Mouse (Mus musculus) ES-CJ7 (cell line): ENCODE measurements around the gene Hcn3.

ENCODE experiments used
- DNase-seq: peaks from one replicate; pipeline ENCODE4 v3.0.0; 2011; ENCODE audit warnings: low read depth, low spot score

Gene Hcn3

DNA sequence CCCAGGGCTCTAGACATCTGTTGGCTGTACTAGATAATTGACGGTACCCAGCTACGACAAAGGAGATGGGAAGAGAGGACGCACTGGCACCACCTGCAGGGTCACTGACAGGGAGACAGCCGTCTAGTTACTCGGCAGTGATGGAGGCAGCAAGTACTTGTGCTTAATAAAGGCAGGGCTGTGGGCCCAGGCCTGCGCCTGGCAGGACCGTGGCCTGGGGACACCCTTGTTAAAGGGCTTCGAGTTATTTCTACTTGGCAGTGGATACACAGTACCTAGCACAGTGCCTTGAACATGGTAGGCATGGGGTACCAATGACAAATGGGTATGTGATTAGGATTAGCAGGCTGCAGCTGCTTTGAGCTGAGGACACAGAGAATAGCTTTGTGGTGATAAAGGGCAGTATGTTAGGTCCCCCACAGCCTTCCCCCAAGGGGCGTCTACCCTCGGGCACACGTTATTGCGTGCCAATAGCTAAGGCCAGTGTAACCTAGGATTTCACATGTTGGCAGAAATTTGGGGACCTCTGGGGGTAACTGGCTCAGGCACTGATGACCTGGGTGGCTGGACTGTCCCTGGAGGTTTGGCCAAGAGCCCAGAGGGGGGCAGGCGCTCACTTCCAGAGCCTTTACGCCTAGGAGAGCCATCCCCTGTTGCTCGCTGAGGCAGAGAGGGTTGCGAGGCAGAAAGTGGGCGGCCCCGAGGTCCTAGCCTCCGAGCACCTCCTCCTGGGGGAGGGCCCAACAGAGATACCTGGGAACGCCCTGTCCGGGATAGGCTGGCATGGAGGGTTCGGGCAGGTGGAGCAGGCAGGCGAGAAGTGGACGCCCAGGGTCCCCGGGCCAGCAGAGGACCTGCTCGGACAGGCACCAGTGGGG lies 12.7 kb downstream of the Hcn3 start:
- peak; percentile 45 for DNase-seq

DNA sequence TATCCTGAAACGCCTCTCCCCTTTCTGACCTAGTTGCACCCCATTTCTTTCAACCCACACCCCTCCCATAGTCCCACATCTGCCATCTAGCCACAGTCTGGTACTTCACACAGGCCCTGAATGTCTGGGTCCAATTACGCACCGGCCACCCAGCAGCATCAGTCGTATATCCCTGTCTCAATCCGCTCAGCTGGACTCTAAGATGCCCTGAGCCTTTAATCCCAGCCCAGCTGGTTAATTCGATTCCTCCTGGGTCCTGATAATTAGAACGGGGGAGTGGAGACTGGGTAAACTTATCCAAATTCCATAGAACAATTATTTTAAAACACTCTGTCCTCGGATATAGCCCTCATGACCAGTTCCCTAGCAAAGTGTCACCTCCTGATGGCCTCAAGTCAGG lies 14.4 kb downstream of the Hcn3 start:
- DNase-seq, result no peak

- DNase-seq, result no peak
These were observed 15.2 kb downstream of the Hcn3 start for GRCm38 (mm10) chr3:89144821-89145220.

- DNase-seq, result peak; percentile 73
These were observed 23.6 kb downstream of the Hcn3 start for GRCm38 (mm10) chr3:89136365-89136764.

GRCm38 (mm10) chr3:89135958-89136357 lies 24.0 kb downstream of the Hcn3 start, which contains the start of gene Pklr:
Gene Pklr, plus strand, starts transcription at chr3:89136142.
- no peak for DNase-seq

DNA sequence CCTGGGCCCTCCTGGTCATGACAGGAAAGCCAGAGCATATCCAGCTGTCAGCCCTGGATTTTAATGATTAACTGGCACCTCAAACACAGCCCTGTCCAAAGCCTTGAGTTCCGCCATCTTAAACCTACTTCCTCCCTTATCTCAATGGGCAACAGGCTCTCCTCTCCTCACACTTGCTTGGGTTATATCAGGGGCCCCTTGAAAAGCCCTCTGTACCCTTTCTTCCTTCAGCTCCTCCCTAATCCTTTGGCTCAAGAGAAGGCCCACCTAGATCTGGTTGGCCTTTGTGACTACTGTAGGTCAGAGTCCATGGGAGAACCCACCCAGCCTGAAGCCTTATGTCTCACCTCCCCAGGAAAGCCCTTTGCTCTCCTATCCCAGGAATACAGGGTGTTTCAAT lies 26.2 kb downstream of the Hcn3 start:
- DNase-seq, result no peak

DNA sequence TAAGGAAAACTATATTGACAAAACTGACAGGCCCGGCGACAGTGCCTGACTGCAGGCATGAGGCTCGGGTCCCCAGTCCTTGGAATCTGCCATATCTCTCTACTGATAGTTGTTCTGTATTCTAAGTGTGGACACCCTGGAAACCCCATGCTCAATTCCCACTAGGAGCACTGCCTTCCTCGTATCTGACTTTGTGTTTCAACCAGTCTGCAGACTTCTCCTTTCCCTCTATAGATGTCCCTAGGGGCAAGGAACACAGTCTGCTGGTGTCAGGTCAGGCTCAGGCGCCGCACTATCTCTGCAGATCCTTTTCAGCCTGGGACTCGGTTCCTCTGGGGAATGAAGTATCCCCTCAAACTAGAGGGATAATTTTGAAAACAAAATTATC lies 26.9 kb downstream of the Hcn3 start:
- DNase-seq, result no peak

GRCm38 (mm10) chr3:89132285-89133062 lies 27.5 kb downstream of the Hcn3 start:
- DNase-seq, result no peak

DNA sequence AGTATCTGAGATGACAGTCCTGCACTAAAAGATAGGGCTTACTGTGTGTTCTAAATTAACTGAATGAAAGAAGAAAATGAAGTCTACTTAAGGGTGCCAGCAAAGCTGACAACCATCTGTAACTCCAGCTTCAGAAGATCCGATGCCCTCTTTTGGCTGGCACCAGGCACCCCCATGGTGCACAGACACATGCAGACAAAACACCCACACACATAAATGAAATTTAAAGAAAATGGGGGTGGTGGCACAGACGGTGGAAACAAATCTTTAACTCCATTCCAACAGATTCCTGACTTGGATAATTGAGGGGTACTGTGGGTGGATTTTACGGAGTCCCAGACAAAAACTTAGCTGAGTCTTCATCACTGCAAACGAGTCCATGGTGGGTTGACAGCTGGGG lies 28.2 kb downstream of the Hcn3 start:
- DNase-seq, result no peak

DNA sequence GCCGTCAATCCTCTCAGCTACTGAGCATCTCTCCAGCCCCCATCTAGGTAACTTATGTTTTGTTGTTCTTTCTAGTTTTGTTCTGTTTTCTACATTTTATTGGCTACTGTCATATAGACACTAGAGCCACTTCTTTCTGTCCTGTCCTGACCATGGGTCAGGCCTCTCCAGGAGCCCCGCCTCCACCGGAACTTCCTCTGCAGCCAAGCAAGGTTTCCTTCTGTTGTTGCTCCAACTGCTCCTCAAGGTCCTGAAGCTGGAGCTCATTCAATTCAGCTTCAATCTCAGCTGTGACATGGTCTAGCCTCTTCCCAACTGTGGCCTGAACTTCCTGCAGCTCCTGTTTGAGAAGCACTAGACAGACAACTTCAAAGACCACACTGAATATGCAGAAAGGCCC lies 30.1 kb downstream of the Hcn3 start:
- no peak for DNase-seq

DNA sequence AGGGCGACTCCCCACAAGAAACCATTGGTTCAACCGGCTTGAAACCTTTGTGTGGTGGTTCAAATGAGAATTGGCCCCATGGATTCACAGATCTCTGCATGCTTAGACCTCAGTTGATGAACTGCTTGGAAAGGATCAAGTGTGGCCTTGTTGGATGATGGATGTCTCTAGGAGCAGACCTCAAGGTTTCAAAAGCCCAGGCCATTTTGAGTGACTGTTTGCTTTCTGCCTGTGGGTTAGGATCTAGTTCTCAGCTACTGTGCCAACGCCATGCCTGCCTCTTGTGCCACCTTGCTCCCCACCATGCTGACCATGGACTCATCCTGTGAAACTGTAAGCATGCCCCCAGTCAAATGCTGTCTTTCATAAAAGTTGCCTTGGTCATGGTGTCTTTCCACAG lies 34.0 kb downstream of the Hcn3 start:
- DNase-seq, result no peak

DNA sequence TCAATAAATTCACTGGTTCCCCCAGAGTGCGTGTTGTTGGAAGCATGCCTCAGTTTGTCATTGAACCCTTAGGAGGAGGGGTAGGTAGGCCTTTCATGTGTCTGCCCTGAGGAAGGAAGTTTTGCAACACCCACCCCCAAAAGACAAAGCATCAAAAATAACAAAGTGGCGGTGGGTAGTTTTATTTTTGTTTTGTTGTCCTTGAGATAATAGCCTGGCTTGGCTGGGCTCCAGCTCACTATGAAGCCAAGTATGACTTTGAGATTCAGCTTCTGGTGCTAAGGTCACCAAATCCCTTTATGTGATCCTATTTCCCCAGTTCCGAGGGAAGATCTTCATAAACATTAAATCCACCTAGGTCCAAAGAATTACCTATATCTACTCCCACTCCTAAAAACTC lies 35.8 kb downstream of the Hcn3 start:
- no peak for DNase-seq

DNA sequence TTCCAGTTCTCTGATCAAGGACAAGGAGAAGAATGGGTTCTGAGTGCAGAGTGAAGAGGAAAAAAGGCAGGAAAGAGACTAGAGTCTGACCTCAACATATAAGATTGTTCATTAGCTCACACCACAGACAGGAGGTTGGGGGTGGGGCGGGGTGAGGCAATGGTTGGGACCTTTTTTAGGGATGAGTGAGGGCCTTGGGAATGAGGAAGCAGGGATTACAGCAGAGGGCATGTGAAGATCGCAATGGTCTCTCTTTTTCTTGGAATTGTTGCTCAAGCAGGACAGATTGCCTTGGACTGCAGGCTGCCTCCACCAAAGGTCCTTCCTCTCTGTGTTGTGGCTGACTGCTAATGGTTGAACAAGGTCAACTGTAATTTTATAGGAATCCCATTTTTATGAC lies 36.7 kb downstream of the Hcn3 start:
- DNase-seq, result no peak

DNA sequence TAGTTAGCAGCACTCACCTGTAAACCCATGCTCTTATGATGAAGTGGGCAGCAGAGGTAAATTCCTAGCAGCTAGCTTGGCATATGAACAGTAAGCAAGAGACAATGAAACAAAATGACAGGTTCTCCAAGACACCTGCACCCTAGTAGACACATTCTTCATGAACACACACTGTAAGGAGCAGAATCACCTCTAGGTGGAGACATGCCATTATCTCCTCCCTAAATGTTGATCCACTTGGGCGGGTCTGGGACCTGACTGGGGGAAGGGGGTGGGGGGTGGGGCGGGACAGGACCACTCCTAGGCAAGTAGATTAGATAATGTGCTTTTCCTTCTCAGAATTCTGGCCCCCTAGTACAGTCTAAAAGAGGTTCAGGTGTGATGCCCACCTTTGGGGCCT lies 44.5 kb downstream of the Hcn3 start:
- DNase-seq, result peak; percentile 87

DNA sequence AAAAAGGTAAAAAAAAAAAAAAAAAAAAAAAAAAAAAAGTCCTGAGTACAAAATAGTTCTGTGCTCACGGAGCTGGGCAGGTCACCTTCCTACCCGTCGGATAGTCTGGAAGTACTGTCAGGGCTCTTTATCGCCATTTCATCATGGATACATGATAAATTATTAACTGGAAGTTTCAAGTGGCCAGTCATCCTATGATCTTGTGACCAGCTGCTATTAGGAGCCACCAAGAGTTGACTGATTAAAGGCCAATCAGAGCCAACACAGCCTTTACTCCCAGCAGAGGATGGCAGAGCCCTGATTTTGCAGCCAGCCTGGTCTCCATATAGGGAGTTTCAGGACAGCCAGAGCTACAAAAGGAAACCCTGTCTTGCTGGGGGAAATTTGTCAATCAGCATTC lies 46.9 kb downstream of the Hcn3 start:
- DNase-seq, result no peak

DNA sequence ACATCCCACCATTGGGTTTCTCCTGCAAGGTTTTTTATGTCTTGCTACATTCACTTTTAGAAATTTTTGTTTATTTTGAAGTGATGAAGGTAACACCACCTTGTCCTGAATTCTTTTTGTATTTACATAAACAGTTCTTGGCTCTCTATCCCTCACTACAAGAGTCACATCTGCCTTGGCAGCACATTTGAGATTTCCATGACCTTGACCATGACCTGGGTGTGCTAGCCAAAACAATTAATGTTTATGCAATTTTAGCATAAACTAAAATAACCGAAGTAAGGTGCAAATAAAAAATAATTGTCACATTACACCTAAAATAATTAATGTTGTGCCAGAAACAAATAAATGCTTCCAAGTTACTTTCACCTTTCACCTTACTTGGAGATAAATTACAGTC lies 51.9 kb downstream of the Hcn3 start:
- no peak for DNase-seq

GRCm38 (mm10) chr3:89107545-89107944 lies 52.5 kb downstream of the Hcn3 start:
- DNase-seq, result no peak

DNA sequence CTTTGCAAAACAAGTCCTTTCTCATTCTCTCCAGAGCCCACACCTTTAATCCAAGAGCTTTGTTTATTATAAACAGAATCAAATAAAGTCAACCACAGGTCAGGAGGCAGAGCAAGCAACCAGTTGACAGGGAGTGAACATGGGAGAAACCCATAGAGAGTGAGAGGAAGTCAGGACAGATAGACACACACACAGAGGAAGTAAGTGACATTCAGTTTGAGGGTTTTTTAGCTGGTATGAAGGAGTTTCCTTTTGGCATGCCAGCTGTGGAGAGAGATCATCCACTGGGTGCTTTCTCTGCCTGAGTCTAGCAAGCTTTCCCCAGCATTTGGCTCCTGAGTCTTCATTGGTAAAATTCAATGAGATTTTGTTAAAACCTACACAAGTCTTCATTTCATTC lies 53.1 kb downstream of the Hcn3 start:
- no peak for DNase-seq

DNA sequence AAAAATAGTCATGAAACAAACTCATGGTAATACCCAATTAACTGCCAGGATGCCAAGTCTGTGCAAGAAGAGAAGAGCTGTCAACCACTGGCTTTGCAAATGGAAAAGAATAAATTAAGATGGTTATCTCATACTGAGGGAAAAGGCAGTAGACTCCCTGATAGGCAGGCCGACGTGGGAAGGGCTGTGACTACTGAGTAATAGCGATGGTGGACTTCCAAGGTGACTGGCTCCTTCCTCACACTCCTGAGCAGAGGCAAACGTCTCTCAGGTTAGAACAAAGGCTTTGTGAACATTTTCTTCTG lies 56.8 kb downstream of the Hcn3 start:
- no peak for DNase-seq

GRCm38 (mm10) chr3:89102495-89103290 lies 57.3 kb downstream of the Hcn3 start:
- no peak for DNase-seq

- peak; percentile 100 for DNase-seq
These were observed 58.0 kb downstream of the Hcn3 start, which contains the start of gene Fdps for GRCm38 (mm10) chr3:89101812-89102494. Gene Fdps, minus strand, starts transcription at chr3:89101959.

DNA sequence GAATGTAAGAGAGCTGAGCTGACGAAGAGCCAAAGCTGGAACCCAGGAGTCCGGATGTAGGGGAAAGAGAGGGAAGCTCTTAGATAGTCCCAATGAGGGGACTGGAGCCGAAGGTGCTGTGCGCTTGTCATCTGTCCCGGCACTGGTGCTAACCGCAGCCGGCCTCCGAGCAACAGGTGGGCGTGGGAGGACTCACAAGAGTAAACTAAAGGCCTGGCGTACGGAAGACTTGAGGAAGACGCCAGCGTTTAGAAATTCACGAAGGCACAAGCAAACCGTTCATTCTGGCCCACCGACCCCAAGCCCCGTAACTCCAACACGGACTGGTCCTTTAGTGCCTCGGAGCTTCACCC lies 58.6 kb downstream of the Hcn3 start:
- DNase-seq, result no peak
